Mouse (Mus musculus): ENCODE data around the gene Gipc1. TPM values are rescaled to one million over a fixed set of nuclear protein-coding genes. Genes with fewer than 3 reads are reported as not detected.

Gipc1 gene
- total RNA-seq, 2 experiments from 2014 or later: 84.0 to 86.7 TPM

GRCm38 (mm10) chr8:83700423-83701085, 48.1 kb downstream of the Gipc1 start:
- no peak for DNase-seq (ENCODE audit: extremely low spot score in 1 of 2, low spot score in 2 of 2)
- intact Hi-C loops (cut with DNase I): no loop called here

DNA sequence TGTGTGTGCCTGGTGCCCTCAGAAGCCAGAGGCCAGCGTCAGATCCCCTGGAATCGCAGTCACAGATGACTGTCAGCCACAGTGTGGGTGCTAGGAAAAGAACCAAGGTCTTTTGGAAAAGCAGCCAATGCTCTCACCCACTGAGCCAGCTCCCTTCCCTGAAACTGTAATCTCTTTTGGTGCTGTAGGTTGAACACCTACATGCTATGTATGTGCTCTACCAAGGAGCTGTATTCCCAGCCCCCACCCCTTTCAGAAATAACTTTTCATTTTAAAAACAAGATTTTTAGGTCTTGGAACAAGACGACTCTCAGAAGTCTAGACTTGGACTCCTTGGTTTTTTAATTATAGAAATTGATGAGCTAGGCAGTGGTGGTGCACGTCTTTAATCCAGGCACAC, 50.9 kb downstream of the Gipc1 start:
- DNase-seq (ENCODE audit: extremely low spot score in 1 of 2, low spot score in 2 of 2): no peak
- intact Hi-C loops (cut with DNase I): no loop called here

- no peak for DNase-seq (ENCODE audit: extremely low spot score in 1 of 2, low spot score in 2 of 2)
- intact Hi-C loops (cut with DNase I): no loop called here
These were observed 53.9 kb downstream of the Gipc1 start for GRCm38 (mm10) chr8:83706411-83706810.

GRCm38 (mm10) chr8:83707554-83707953, 55.1 kb downstream of the Gipc1 start:
- DNase-seq (ENCODE audit: extremely low spot score in 1 of 2, low spot score in 2 of 2): no peak
- intact Hi-C loops (cut with DNase I): no loop called here

Other genes with a start within 250 kb of the Gipc1 start
- 100 to 1,000 TPM; 302 to 310 TPM for gene Scoc, start 194.3 kb upstream of the Gipc1 start, total RNA-seq (2021)
- not detected for gene Olfr370, start 116.9 kb upstream of the Gipc1 start, total RNA-seq (2021)
- gene Ndufb7, start 86.0 kb upstream of the Gipc1 start, total RNA-seq (2021): 100 to 1,000 TPM; 141 to 145 TPM
- 100 to 1,000 TPM; 642 to 649 TPM for gene Tecr, start 44.7 kb upstream of the Gipc1 start, total RNA-seq (2021)
- 10 to 100 TPM; 35.9 to 36.3 TPM for gene Dnajb1, start 44.5 kb upstream of the Gipc1 start, total RNA-seq (2021)
- gene Ptger1, start 14.0 kb downstream of the Gipc1 start, total RNA-seq (2021): under 1 TPM; 0.71 to 0.77 TPM
- gene Pkn1, start 46.5 kb downstream of the Gipc1 start, total RNA-seq (2021): 10 to 100 TPM; 73.1 to 75.9 TPM
- 10 to 100 TPM; 24.4 to 25.2 TPM for gene Ddx39, start 62.5 kb downstream of the Gipc1 start, total RNA-seq (2021)
- 10 to 100 TPM; 11.4 to 11.7 TPM for gene Adgre5, start 88.6 kb downstream of the Gipc1 start, total RNA-seq (2021)
- gene Adgrl1, start 247.4 kb downstream of the Gipc1 start, total RNA-seq (2021): 100 to 1,000 TPM; 445 to 464 TPM